Mouse (Mus musculus): ENCODE results near the gene Dclre1b. TPM values are rescaled to one million over a fixed set of nuclear protein-coding genes. Genes with fewer than 3 reads are reported as not detected.
"Not testable (repeated sequence)": the region's sequence is repeated elsewhere in the genome, so short reads cannot be mapped to it uniquely, and the experiment has no call there.

Dclre1b gene
- polyA plus RNA-seq, 1 experiment from 2014 or later = 25.6 TPM

DNA sequence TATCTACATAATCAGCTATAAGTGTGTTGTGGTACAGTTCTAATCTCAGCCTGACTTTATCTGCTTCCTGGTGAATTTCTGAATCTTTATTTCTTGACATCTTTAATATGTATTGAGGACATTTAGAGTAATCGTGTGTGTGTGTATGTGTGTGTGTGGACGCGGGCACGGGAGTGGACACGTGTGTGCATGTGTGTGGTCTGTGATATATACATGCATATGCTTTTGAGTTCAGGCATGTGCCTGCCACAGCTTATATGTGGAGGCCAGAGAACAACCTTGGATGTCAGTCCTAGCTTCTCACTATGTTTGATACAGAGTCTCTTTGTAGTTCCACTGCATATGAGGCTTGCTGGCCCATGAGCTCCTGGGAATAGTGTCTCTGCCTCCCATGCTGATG lies 27.2 kb upstream of the Dclre1b start:
- Histone ChIP-seq H3K4me2 (replicated peaks) (no peak overlapping the region), H3K4me3 (no peak overlapping the region), H3K9me3 (no peaks in the 10 kb centered on the region), H3K9ac (replicated peaks) (no peak overlapping the region), H3K27me3 (no peaks in the 10 kb centered on the region), H3K4me1 (no peaks in the 10 kb centered on the region), H3K27ac (replicated peaks) (no peak overlapping the region), H3K36me3 (no peaks in the 10 kb centered on the region)
- ATAC-seq (ENCODE audit: low FRiP score, low read depth) = no peak
- 96% methylated on average over 5 of the region's 5 CpGs for WGBS

- Histone ChIP-seq H3K27ac (replicated peaks) (no peak overlapping the region), H3K9me3 (no peaks in the 10 kb centered on the region), H3K4me3 (no peak overlapping the region), H3K9ac (replicated peaks) (no peak overlapping the region), H3K4me1 (no peaks in the 10 kb centered on the region), H3K36me3 (no peaks in the 10 kb centered on the region), H3K4me2 (replicated peaks) (no peak overlapping the region), H3K27me3 (no peaks in the 10 kb centered on the region)
- WGBS = 80% methylated on average over 10 of the region's 10 CpGs
- ATAC-seq (ENCODE audit: low FRiP score, low read depth) = no peak
Measured at GRCm38 (mm10) chr3:103835951-103836310, 26.7 kb upstream of the Dclre1b start.

DNA sequence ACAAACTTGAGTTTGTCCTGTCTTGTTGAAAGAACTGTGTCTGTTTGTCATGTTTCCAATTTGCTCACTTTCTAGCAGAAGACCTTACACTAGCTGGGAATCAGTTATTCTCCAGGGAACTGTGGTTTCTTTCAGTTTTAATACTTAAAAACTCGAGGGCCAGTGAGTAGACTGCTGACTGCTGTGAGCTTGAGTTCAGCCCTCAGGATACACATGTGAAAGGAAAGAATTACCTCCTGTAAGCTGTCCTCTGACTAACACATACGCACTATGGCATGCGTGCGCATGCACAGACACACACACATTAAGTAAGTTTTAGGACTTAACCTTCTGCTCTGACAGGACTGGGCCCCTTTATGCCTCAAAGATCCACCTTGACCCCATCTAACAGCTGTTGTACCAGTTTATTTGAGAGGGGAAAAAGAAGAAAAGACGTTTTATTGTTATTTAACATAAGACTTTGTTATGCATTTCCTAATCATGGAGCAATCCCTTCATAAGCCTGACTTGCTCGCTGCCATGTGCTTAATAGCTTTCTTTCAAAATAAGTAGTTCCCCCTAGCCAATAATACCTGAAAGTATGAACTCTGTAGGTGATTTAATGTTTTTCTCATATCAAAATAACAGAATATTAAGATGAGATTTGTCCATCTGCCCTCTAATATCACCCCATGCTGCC lies 26.2 kb upstream of the Dclre1b start:
- no peaks in the 10 kb centered on the region for H3K36me3 ChIP-seq
- H3K27me3 ChIP-seq = no peaks in the 10 kb centered on the region
- H3K9ac ChIP-seq (replicated peaks) = no peak overlapping the region
- no peaks in the 10 kb centered on the region for H3K4me1 ChIP-seq
- ATAC-seq (ENCODE audit: low FRiP score, low read depth) = no peak
- 77% methylated on average over 6 of the region's 6 CpGs for WGBS
- no peak overlapping the region for H3K4me2 ChIP-seq (replicated peaks)
- no peak overlapping the region for H3K27ac ChIP-seq (replicated peaks)
- H3K4me3 ChIP-seq = no peak overlapping the region
- no peaks in the 10 kb centered on the region for H3K9me3 ChIP-seq

DNA sequence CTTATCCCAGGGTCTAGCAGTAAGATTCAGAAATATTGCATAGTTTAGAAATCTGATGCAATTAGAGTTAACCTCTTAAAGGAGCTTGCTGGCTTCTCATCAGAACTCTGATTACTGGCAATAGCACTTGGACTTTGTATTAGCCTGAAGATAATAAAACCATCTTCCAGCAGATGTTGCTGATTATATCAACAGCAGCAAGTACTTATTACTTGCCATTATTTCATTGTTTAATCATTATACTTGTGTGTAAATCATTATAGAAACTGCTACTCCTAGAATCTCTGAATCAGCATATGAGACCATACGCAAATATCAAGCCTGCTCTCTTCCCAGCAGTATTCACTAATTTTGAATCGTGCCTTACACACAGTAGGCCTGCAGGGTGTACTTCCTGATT lies 24.8 kb upstream of the Dclre1b start:
- Histone ChIP-seq H3K27ac (replicated peaks) (no peak overlapping the region), H3K27me3 (no peaks in the 10 kb centered on the region), H3K9ac (replicated peaks) (no peak overlapping the region), H3K36me3 (no peaks in the 10 kb centered on the region), H3K9me3 (no peaks in the 10 kb centered on the region), H3K4me1 (no peaks in the 10 kb centered on the region), H3K4me2 (replicated peaks) (no peak overlapping the region), H3K4me3 (no peak overlapping the region)
- 94% methylated on average over 2 of the region's 2 CpGs for WGBS
- no peak for ATAC-seq (ENCODE audit: low FRiP score, low read depth)

GRCm38 (mm10) chr3:103832426-103832825 lies 23.2 kb upstream of the Dclre1b start, which contains the start of gene Bcl2l15:
TSS of gene Bcl2l15 (plus strand) at chr3:103832601.
- no peaks in the 10 kb centered on the region for H3K4me1 ChIP-seq
- no peak within 1 kb of the TSS for H3K4me2 ChIP-seq (replicated peaks)
- H3K27ac ChIP-seq (replicated peaks) = no peak within 1 kb of the TSS
- no peaks in the 10 kb centered on the region for H3K27me3 ChIP-seq
- no peak for ATAC-seq (ENCODE audit: low FRiP score, low read depth)
- H3K9ac ChIP-seq (replicated peaks) = no peak within 1 kb of the TSS
- no peaks in the 10 kb centered on the region for H3K9me3 ChIP-seq
- no peak within 1 kb of the TSS for H3K4me3 ChIP-seq
- no peaks in the 10 kb centered on the region for H3K36me3 ChIP-seq

- ATAC-seq (ENCODE audit: low FRiP score, low read depth) = no peak
- Histone ChIP-seq H3K9ac (replicated peaks) (no peak overlapping the region), H3K4me3 (no peak overlapping the region), H3K9me3 (no peaks in the 10 kb centered on the region), H3K4me1 (no peaks in the 10 kb centered on the region), H3K27me3 (no peaks in the 10 kb centered on the region), H3K36me3 (no peaks in the 10 kb centered on the region), H3K27ac (replicated peaks) (no peak overlapping the region), H3K4me2 (replicated peaks) (no peak overlapping the region)
- WGBS = 83% methylated on average over 7 of the region's 7 CpGs
Measured at GRCm38 (mm10) chr3:103831146-103831545, 21.9 kb upstream of the Dclre1b start.

- not testable (repeated sequence) for H3K27me3 ChIP-seq; H3K9me3 ChIP-seq; H3K4me3 ChIP-seq; ATAC-seq (ENCODE audit: low FRiP score, low read depth); H3K36me3 ChIP-seq; H3K27ac ChIP-seq (replicated peaks); H3K9ac ChIP-seq (replicated peaks); H3K4me2 ChIP-seq (replicated peaks); H3K4me1 ChIP-seq
- WGBS = 48% methylated on average over 1 of the region's 1 CpGs
Measured at GRCm38 (mm10) chr3:103830681-103831080, 21.4 kb upstream of the Dclre1b start.

- Histone ChIP-seq H3K27me3 (no peaks in the 10 kb centered on the region), H3K4me2 (replicated peaks) (no peak overlapping the region), H3K9me3 (no peaks in the 10 kb centered on the region), H3K36me3 (no peaks in the 10 kb centered on the region), H3K27ac (replicated peaks) (no peak overlapping the region), H3K4me3 (no peak overlapping the region), H3K4me1 (no peaks in the 10 kb centered on the region), H3K9ac (replicated peaks) (no peak overlapping the region)
- WGBS = 92% methylated on average over 3 of the region's 3 CpGs
- ATAC-seq (ENCODE audit: low FRiP score, low read depth) = no peak
Measured at GRCm38 (mm10) chr3:103829036-103829435, 19.8 kb upstream of the Dclre1b start.

DNA sequence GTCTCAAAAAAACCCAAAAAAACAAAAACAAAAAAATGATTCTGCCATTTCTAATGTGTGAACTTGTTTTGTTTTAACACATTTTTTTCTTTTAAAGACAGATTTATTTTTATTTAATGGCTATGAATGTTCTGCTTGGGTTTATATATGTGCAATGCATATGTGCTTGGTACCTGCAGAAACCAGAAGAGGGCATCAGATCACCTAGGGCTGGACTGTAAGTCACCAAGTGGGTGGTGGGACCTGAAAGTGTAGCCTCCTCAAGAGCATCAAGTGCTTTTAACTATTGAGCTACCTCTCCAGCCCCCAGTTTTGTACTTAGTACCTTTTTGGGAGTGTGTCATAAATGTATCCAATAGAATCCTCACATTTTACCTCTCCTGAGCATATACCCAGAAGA lies 18.3 kb upstream of the Dclre1b start:
- Histone ChIP-seq H3K9ac (replicated peaks) (no peak overlapping the region), H3K4me3 (no peak overlapping the region), H3K27me3 (no peaks in the 10 kb centered on the region), H3K4me2 (replicated peaks) (no peak overlapping the region), H3K9me3 (no peaks in the 10 kb centered on the region), H3K36me3 (peaks cover 5% of the 10 kb centered on the region), H3K4me1 (no peaks in the 10 kb centered on the region), H3K27ac (replicated peaks) (no peak overlapping the region)
- ATAC-seq (ENCODE audit: low FRiP score, low read depth) = no peak

DNA sequence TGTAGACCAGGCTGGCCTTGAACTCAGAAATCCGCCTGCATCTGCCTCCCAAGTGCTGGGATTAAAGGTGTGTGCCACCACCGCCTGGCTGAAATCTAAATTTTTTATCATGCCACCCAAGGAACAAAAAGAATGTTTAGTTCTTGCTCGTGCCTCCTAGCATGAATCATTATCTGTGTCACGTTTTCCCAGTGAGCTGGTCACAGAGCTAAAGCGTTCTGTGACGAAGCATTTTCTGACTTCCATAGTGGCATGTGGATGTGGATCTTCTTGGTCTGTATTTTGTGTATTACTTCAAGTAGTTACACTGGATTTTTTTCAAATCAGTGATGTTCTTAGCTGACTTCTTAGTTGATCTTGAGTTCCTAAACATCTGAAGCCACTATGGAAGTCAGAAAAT lies 1.7 kb upstream of the Dclre1b start:
- peaks cover 20% of the 10 kb centered on the region for H3K4me1 ChIP-seq
- H3K9ac ChIP-seq (replicated peaks) = no peak overlapping the region
- H3K4me2 ChIP-seq (replicated peaks) = no peak overlapping the region
- 95% methylated on average over 6 of the region's 6 CpGs for WGBS
- no peak overlapping the region for H3K4me3 ChIP-seq
- ATAC-seq (ENCODE audit: low FRiP score, low read depth) = no peak
- peaks cover 24% of the 10 kb centered on the region for H3K36me3 ChIP-seq
- H3K9me3 ChIP-seq = no peaks in the 10 kb centered on the region
- no peak overlapping the region for H3K27ac ChIP-seq (replicated peaks)
- H3K27me3 ChIP-seq = no peaks in the 10 kb centered on the region

DNA sequence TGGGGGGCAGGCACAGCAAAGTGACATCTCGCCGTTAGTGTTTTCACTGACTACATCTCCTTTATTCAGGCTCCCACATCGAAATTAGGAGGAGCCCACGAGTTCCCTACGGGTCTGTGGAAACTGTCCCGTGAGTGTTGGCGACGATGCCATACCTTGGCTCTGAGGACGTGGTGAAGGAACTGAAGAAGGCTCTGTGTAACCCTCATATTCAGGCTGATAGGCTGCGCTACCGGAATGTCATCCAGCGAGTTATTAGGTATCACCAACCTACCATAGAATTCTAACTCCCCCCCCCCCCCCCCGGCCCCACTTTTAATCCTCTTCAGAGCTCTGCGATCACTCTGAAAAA lies 531 bp upstream of the Dclre1b start:
- Histone ChIP-seq H3K36me3 (peaks cover 21% of the 10 kb centered on the region), H3K27ac (replicated peaks) (peak overlapping the region; percentile 88), H3K4me3 (peak overlapping the region; percentile 83), H3K9me3 (no peaks in the 10 kb centered on the region), H3K4me1 (peaks cover 20% of the 10 kb centered on the region), H3K9ac (replicated peaks) (peak overlapping the region; percentile 57), H3K4me2 (replicated peaks) (peak overlapping the region; percentile 77), H3K27me3 (no peaks in the 10 kb centered on the region)
- 2% methylated on average over 14 of the region's 14 CpGs for WGBS
- ATAC-seq (ENCODE audit: low FRiP score, low read depth) = peak; percentile 64; the same call in 1 of the 2 replicates

DNA sequence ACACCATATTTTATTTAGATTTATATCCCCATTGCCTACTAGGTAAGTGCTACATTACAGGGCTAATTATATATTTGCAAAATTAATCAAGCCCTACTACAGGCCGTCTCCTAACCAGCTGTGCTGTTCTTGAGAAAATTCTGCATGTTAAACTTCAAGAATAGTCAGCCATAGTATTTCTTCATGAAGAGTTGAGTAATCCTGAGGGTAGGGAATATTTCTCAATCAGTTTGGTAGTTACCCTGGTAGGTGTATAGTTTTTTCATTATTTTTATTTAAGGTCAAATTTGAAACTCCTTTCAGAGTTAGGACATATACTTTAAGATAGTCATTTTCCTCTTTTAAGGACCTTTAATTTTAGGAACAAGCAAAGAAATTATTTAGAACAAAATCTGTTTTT lies 3.6 kb downstream of the Dclre1b start:
- ATAC-seq (ENCODE audit: low FRiP score, low read depth) = no peak
- WGBS = 87% methylated on average over 1 of the region's 1 CpGs
- Histone ChIP-seq H3K9me3 (no peaks in the 10 kb centered on the region), H3K4me1 (peaks cover 20% of the 10 kb centered on the region), H3K27me3 (no peaks in the 10 kb centered on the region), H3K9ac (replicated peaks) (no peak overlapping the region), H3K4me3 (no peak overlapping the region), H3K4me2 (replicated peaks) (no peak overlapping the region), H3K27ac (replicated peaks) (no peak overlapping the region), H3K36me3 (peaks cover 35% of the 10 kb centered on the region)

GRCm38 (mm10) chr3:103802861-103803260 lies 6.4 kb downstream of the Dclre1b start:
- Histone ChIP-seq H3K9me3 (no peaks in the 10 kb centered on the region), H3K9ac (replicated peaks) (no peak overlapping the region), H3K4me3 (no peak overlapping the region), H3K36me3 (peaks cover 35% of the 10 kb centered on the region), H3K27ac (replicated peaks) (no peak overlapping the region), H3K27me3 (no peaks in the 10 kb centered on the region), H3K4me2 (replicated peaks) (no peak overlapping the region), H3K4me1 (peaks cover 5% of the 10 kb centered on the region)
- no peak for ATAC-seq (ENCODE audit: low FRiP score, low read depth)
- 87% methylated on average over 8 of the region's 8 CpGs for WGBS

Data from midbrain, embryonic 12.5 days (tissue).